Mouse (Mus musculus) liver, postnatal 0 days (tissue): ENCODE measurements at regions not wholly inside any gene's neighbourhood (a gene's known extent, or its start where the extent isn't known, plus 50 kb on each side); places are given as distances from the start of the nearest gene placed in this dataset.

Experiments used
- CTCF ChIP-seq: sonication (generic); IDR thresholded peaks from 2 replicates; pipeline ENCODE4 v1.5.1; 2016; ENCODE audit warnings: antibody characterized with exemption, low read depth
- EP300 ChIP-seq: IDR thresholded peaks from 2 replicates; pipeline ENCODE4 v1.6.1; 2016; ENCODE audit warnings: antibody characterized with exemption, low read depth, mild to moderate bottlenecking

GRCm38 (mm10) chr3:115497420-115497819 is 217.5 kb downstream of the S1pr1 start:
- TF ChIP-seq CTCF (no peak), EP300 (no peak)
